Mouse (Mus musculus) forebrain, embryonic 15.5 days (tissue): Measurements from ENCODE around the gene Fdx1l. TPM values are rescaled to one million over a fixed set of nuclear protein-coding genes. Genes with fewer than 3 reads are reported as not detected.

ENCODE experiments used
- ATAC-seq: fragments of 200-750 bp; cut with Nextera tagmentation; replicated peaks from 2 replicates; pipeline ENCODE4 v1.8.0; 2017; ENCODE audit warnings: mild to moderate bottlenecking, moderate TSS enrichment, moderate library complexity
- H3K27ac ChIP-seq: fragments of 300-500 bp; sonication (generic); replicated peaks from 2 replicates; pipeline ENCODE4 v1.5.1; 2015; ENCODE audit warnings: mild to moderate bottlenecking, inconsistent platforms
- H3K27me3 ChIP-seq: fragments of 300-500 bp; sonication (generic); 2 replicates; pipeline ENCODE4 v1.6.1; 2015; ENCODE audit warnings: inconsistent platforms
- H3K36me3 ChIP-seq: fragments of 300-500 bp; sonication (generic); 2 replicates; pipeline ENCODE4 v1.6.1; 2015; ENCODE audit warnings: mild to moderate bottlenecking, inconsistent platforms
- H3K4me1 ChIP-seq: fragments of 300-500 bp; sonication (generic); 2 replicates; pipeline ENCODE4 v1.6.1; 2015; ENCODE audit warnings: inconsistent platforms
- H3K4me2 ChIP-seq: fragments of 300-500 bp; sonication (generic); replicated peaks from 2 replicates; pipeline ENCODE4 v1.6.1; 2015; ENCODE audit warnings: mild to moderate bottlenecking, inconsistent platforms
- H3K4me3 ChIP-seq: fragments of 300-500 bp; sonication (generic); 2 replicates; pipeline ENCODE4 v1.5.1; 2015; ENCODE audit warnings: mild to moderate bottlenecking, inconsistent platforms
- H3K9ac ChIP-seq: fragments of 300-500 bp; sonication (generic); replicated peaks from 2 replicates; pipeline ENCODE4 v1.6.1; 2015; ENCODE audit warnings: mild to moderate bottlenecking, inconsistent platforms
- H3K9me3 ChIP-seq: fragments of 300-500 bp; sonication (generic); 2 replicates; pipeline ENCODE4 v1.6.1; 2016; ENCODE audit warnings: inconsistent platforms
- WGBS: fragments of 180-500 bp; shearing (Covaris S2); methylation state at CpG from one replicate; pipeline ENCODE4 v1.1.7; 2015; ENCODE audit warnings: mixed read lengths; 5-methylcytosine and 5-hydroxymethylcytosine counted together
- polyA plus RNA-seq: library from polyadenylated mRNA; unstranded; fragments of >200 nt; fragmentation: Nextera tagmentation; extraction: Ambion mirVana; gene quantifications from 2 replicates; pipeline ENCODE4 v1.2.1, GENCODE M21; 2015

Fdx1l gene
- 52.2 and 58.9 TPM in 2 replicates for polyA plus RNA-seq

GRCm38 (mm10) chr9:21073044-21073840, at the start of gene Fdx1l, which contains the start of gene Gm49373:
Gene Fdx1l (minus strand): TSS chr9:21073614.
Gene Gm49373 (minus strand): TSS chr9:21073096.
- peak; percentile 94 for ATAC-seq
- H3K9me3 ChIP-seq: no peaks in the 10 kb centered on the region
- WGBS: 3% methylated on average over 58 of the region's 58 CpGs
- H3K4me3 ChIP-seq: peak within 1 kb of the TSS; percentile 57
- peak within 1 kb of the TSS; percentile 66 for H3K9ac ChIP-seq
- H3K4me2 ChIP-seq: peak within 1 kb of the TSS; percentile 86
- H3K4me1 ChIP-seq: peaks cover 20% of the 10 kb centered on the region
- H3K36me3 ChIP-seq: peaks cover 26% of the 10 kb centered on the region
- H3K27ac ChIP-seq: peak within 1 kb of the TSS; percentile 29; the same call in 1 of the 2 replicates
- H3K27me3 ChIP-seq: no peaks in the 10 kb centered on the region

- Histone ChIP-seq H3K9ac (no peak overlapping the region), H3K4me3 (no peak overlapping the region), H3K4me2 (no peak overlapping the region), H3K36me3 (peaks cover 19% of the 10 kb centered on the region; the same call in 1 of the 2 replicates), H3K4me1 (no peaks in the 10 kb centered on the region), H3K27me3 (no peaks in the 10 kb centered on the region), H3K27ac (no peak overlapping the region), H3K9me3 (no peaks in the 10 kb centered on the region)
- ATAC-seq: no peak
- WGBS: 96% methylated on average over 16 of the region's 16 CpGs
Measured at GRCm38 (mm10) chr9:21121483-21121882, 48.1 kb upstream of the Fdx1l start.

DNA sequence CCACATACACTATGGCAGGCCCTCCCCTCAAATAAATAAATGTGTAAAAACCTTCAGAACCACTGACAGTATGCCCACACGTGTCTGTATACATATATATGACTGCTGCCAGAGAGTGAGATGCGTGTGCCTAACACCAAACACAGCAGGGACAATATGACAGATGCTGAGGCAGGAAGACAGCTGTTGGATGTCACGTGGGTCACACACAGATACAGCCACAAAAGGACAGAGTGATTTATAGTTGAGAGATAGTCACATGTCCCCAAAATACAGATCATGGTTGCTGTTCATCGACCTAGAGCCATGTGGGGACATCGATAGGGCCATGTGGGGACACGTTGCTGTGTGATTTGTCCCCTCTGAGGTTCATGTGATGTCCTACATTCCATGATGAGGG, 43.7 kb upstream of the Fdx1l start:
- H3K27ac ChIP-seq: no peak overlapping the region
- no peak for ATAC-seq
- no peaks in the 10 kb centered on the region for H3K9me3 ChIP-seq
- H3K4me3 ChIP-seq: no peak overlapping the region
- 80% methylated on average over 6 of the region's 6 CpGs for WGBS
- no peak overlapping the region for H3K4me2 ChIP-seq
- no peaks in the 10 kb centered on the region for H3K27me3 ChIP-seq
- peaks cover 3% of the 10 kb centered on the region; the same call in 1 of the 2 replicates for H3K36me3 ChIP-seq
- no peak overlapping the region for H3K9ac ChIP-seq
- no peaks in the 10 kb centered on the region for H3K4me1 ChIP-seq

GRCm38 (mm10) chr9:21115105-21115504, 41.7 kb upstream of the Fdx1l start:
- no peak overlapping the region for H3K27ac ChIP-seq
- peaks cover 3% of the 10 kb centered on the region; the same call in 1 of the 2 replicates for H3K36me3 ChIP-seq
- WGBS: 90% methylated on average over 8 of the region's 8 CpGs

GRCm38 (mm10) chr9:21114190-21114589, 40.8 kb upstream of the Fdx1l start:
- H3K4me3 ChIP-seq: no peak overlapping the region
- ATAC-seq: no peak
- H3K4me2 ChIP-seq: no peak overlapping the region
- H3K9ac ChIP-seq: no peak overlapping the region
- H3K4me1 ChIP-seq: no peaks in the 10 kb centered on the region
- 86% methylated on average over 7 of the region's 7 CpGs for WGBS
- H3K36me3 ChIP-seq: no peaks in the 10 kb centered on the region
- H3K27ac ChIP-seq: no peak overlapping the region
- H3K9me3 ChIP-seq: no peaks in the 10 kb centered on the region
- H3K27me3 ChIP-seq: no peaks in the 10 kb centered on the region

More at GRCm38 (mm10) chr9:21115105-21115504, 41.7 kb upstream of the Fdx1l start:
- Histone ChIP-seq H3K9ac (no peak overlapping the region), H3K4me2 (no peak overlapping the region), H3K4me1 (no peaks in the 10 kb centered on the region), H3K9me3 (no peaks in the 10 kb centered on the region), H3K4me3 (no peak overlapping the region), H3K27me3 (no peaks in the 10 kb centered on the region)
- no peak for ATAC-seq

DNA sequence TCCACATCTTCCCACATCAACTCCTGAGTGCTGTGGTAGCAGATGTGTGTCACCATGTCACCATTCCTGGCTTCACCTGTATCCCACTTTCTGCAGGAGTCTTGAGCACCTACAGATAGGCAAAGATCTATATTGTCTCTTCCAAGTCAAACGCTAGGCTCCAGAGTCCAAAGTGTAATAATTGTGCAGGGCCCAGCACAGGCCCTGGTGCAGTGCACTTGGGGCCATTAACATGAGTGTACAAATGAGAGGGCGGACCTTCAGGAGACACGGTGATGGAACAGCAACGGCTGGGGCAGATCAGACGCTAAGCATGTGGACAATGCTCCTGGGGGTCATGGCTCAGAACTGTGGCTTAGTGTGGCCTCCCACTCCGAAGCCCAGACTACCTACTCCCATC, 40.3 kb upstream of the Fdx1l start:
- ATAC-seq: no peak
- Histone ChIP-seq H3K27ac (no peak overlapping the region), H3K4me1 (no peaks in the 10 kb centered on the region), H3K9me3 (no peaks in the 10 kb centered on the region), H3K9ac (no peak overlapping the region), H3K4me2 (no peak overlapping the region), H3K27me3 (no peaks in the 10 kb centered on the region), H3K36me3 (no peaks in the 10 kb centered on the region), H3K4me3 (no peak overlapping the region)
- 90% methylated on average over 6 of the region's 6 CpGs for WGBS

DNA sequence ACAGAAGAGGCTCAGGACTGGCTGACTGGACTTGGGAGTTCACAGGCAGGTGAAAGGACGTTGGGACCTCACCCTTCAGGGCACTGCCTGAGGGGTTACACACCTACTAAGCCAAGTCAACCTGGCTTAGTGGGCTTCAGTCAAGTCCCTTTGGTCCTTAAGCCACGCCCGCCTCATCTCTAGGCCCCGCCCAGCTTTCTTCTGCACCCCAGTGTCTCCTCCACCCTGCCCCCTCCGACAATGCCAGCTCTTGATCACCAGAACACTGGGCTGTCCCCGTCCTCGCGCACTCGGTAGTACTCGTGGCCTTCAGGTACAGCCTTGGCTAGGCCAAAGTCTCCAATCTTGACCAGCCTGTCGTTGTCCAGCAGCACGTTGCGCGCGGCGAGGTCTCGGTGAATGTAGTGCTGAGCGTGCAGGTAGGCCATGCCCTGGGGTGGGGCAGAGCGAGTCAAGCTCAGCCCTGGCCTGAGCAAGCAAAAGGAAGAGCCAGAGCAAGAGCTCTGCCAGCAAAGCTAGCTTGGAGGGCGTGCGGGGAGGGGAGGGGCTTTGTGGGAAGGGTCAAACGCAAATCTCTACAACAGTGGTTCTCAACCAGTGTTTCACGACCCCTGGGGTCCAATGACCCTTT, 34.3 kb upstream of the Fdx1l start:
- ATAC-seq: no peak
- Histone ChIP-seq H3K9me3 (no peaks in the 10 kb centered on the region), H3K27me3 (no peaks in the 10 kb centered on the region), H3K27ac (no peak overlapping the region), H3K36me3 (no peaks in the 10 kb centered on the region), H3K4me2 (no peak overlapping the region), H3K9ac (no peak overlapping the region), H3K4me3 (no peak overlapping the region), H3K4me1 (no peaks in the 10 kb centered on the region)
- 39% methylated on average over 23 of the region's 23 CpGs for WGBS

GRCm38 (mm10) chr9:21105760-21106564, 32.5 kb upstream of the Fdx1l start:
- WGBS: 83% methylated on average over 5 of the region's 5 CpGs
- Histone ChIP-seq H3K27me3 (no peaks in the 10 kb centered on the region), H3K4me2 (no peak overlapping the region), H3K36me3 (no peaks in the 10 kb centered on the region), H3K9ac (no peak overlapping the region), H3K4me1 (no peaks in the 10 kb centered on the region), H3K9me3 (no peaks in the 10 kb centered on the region), H3K27ac (no peak overlapping the region), H3K4me3 (no peak overlapping the region)
- ATAC-seq: no peak

DNA sequence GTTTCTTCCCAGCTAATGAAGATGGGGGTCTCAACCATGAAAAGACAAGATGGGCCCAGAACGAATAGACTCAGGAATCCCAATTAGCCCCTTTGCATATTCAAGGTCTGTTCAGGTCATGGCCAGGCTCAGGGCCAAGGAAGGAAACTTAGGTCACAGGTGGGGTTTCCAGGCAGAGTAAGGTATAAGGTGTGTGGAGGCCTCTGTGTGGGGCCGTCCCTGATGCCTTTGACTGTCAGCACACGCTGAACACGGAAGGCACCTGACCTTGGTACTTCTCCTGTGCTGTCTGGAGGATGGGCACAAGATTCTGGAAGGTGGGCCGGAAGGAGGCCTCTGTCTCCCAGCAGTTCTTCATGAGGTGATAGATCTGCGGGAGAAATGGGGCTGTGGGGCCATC, 31.4 kb upstream of the Fdx1l start:
- Histone ChIP-seq H3K4me2 (no peak overlapping the region), H3K27me3 (no peaks in the 10 kb centered on the region), H3K4me1 (no peaks in the 10 kb centered on the region), H3K27ac (no peak overlapping the region), H3K9ac (no peak overlapping the region), H3K9me3 (no peaks in the 10 kb centered on the region), H3K4me3 (no peak overlapping the region), H3K36me3 (no peaks in the 10 kb centered on the region)
- WGBS: 90% methylated on average over 6 of the region's 6 CpGs
- ATAC-seq: no peak

DNA sequence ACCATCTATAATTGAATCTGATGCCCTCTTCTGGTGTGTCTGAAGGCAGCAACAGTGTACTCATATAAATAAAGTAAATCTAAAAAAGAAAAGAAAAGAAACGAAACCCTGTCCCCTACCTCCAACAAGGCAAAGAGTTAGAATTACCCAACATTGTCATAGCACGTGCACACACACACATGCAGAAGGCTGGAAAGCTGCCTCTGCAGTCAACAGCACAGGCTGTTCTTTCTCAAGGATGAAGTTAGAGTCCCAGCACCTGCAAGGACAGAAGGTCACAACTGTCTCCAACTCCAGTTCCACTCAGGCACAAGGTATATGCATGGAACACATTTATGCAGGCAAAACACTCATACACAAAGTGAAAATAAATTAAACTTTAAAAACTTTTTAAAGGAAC, 28.7 kb upstream of the Fdx1l start:
- no peaks in the 10 kb centered on the region for H3K9me3 ChIP-seq
- ATAC-seq: no peak
- 84% methylated on average over 2 of the region's 2 CpGs for WGBS

GRCm38 (mm10) chr9:21100447-21101161, 27.2 kb upstream of the Fdx1l start:
- H3K4me2 ChIP-seq: no peak overlapping the region
- H3K9me3 ChIP-seq: no peaks in the 10 kb centered on the region
- ATAC-seq: no peak
- H3K27me3 ChIP-seq: no peaks in the 10 kb centered on the region
- H3K9ac ChIP-seq: no peak overlapping the region
- no peaks in the 10 kb centered on the region for H3K4me1 ChIP-seq
- H3K4me3 ChIP-seq: no peak overlapping the region
- H3K27ac ChIP-seq: no peak overlapping the region
- H3K36me3 ChIP-seq: no peaks in the 10 kb centered on the region
- 53% methylated on average over 15 of the region's 15 CpGs for WGBS

More for the DNA sequence above, 28.7 kb upstream of the Fdx1l start:
- no peak overlapping the region for H3K4me2 ChIP-seq
- no peak overlapping the region for H3K9ac ChIP-seq
- no peaks in the 10 kb centered on the region for H3K4me1 ChIP-seq
- no peak overlapping the region for H3K4me3 ChIP-seq
- no peak overlapping the region for H3K27ac ChIP-seq
- no peaks in the 10 kb centered on the region for H3K27me3 ChIP-seq
- H3K36me3 ChIP-seq: no peaks in the 10 kb centered on the region
